Mouse (Mus musculus): ENCODE measurements at regions not wholly inside any gene's neighbourhood (a gene's known extent, or its start where the extent isn't known, plus 50 kb on each side); places are given as distances from the start of the nearest gene placed in this dataset.

DNA sequence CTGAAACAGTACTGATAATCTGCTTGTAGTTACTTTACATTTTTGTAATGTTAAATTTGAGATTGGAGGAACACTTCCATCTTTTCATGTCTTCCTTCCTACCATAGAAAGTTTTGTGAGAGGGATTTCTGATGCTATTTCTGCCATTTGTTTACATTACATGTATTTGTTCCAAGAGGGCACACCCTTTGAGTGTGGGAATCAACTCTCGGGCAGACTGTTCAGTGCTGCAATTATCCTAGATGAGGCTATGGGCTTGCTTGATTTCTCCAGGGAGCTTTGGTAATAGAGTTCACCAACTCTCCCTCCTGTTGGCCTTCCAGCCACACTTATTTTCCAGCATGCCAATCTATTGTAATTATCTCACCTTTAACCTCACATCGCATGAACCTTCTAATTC is 52.4 kb downstream of the Gm13691 start:
- Histone ChIP-seq H3K4me3 (ENCODE audit: control insufficient read depth in 1 of 2, insufficient read depth in 1 of 2, low read depth in 2 of 2, low read length in 2 of 2) (no peak overlapping the region), H3K9me3 (replicated peaks; ENCODE audit: insufficient read depth, low read length) (no peaks in the 10 kb centered on the region), H3K79me2 (ENCODE audit: control insufficient read depth, insufficient read depth, low read length, poor library complexity) (no peaks in the 10 kb centered on the region), H3K27me3 (ENCODE audit: control insufficient read depth in 1 of 2, insufficient read depth in 2 of 2, low read length in 2 of 2) (no peaks in the 10 kb centered on the region), H3K9ac (ENCODE audit: control insufficient read depth, low read depth, low read length, poor library complexity, severe bottlenecking) (no peak overlapping the region), H3K27ac (ENCODE audit: control insufficient read depth, low read depth, low read length) (no peak overlapping the region), H3K4me1 (ENCODE audit: control insufficient read depth in 1 of 2, insufficient read depth in 2 of 2, low read length in 2 of 2) (no peaks in the 10 kb centered on the region), H3K36me3 (ENCODE audit: control insufficient read depth in 1 of 2, insufficient read depth in 2 of 2, low read length in 2 of 2) (no peaks in the 10 kb centered on the region)
- DNase-seq (ENCODE audit: low read depth, low spot score): no peak
- no peak for TF ChIP-seq TBP (IDR thresholded peaks at IDR 0.05; ENCODE audit: low read depth, low read length)
- no peak for TF ChIP-seq CHD1 (IDR thresholded peaks at IDR 0.05; ENCODE audit: low read depth, low read length)
- TF ChIP-seq CHD2 (IDR thresholded peaks at IDR 0.05; ENCODE audit: low read length): no peak
- TF ChIP-seq RAD21 (IDR thresholded peaks at IDR 0.05; ENCODE audit: low read depth, low read length): no peak

GRCm38 (mm10) chr2:84048398-84049140 is 58.2 kb downstream of the Gm13691 start:
- Histone ChIP-seq H3K79me2 (ENCODE audit: control insufficient read depth, insufficient read depth, low read length, poor library complexity) (no peaks in the 10 kb centered on the region), H3K27me3 (ENCODE audit: control insufficient read depth in 1 of 2, insufficient read depth in 2 of 2, low read length in 2 of 2) (no peaks in the 10 kb centered on the region), H3K9ac (ENCODE audit: control insufficient read depth, low read depth, low read length, poor library complexity, severe bottlenecking) (no peak overlapping the region), H3K27ac (ENCODE audit: control insufficient read depth, low read depth, low read length) (no peak overlapping the region), H3K9me3 (replicated peaks; ENCODE audit: insufficient read depth, low read length) (no peaks in the 10 kb centered on the region), H3K4me1 (ENCODE audit: control insufficient read depth in 1 of 2, insufficient read depth in 2 of 2, low read length in 2 of 2) (no peaks in the 10 kb centered on the region; a peak in 1 of 4 replicates), H3K4me3 (ENCODE audit: control insufficient read depth in 1 of 2, insufficient read depth in 1 of 2, low read depth in 2 of 2, low read length in 2 of 2) (no peak overlapping the region), H3K36me3 (ENCODE audit: control insufficient read depth in 1 of 2, insufficient read depth in 2 of 2, low read length in 2 of 2) (peaks cover 0 to 2% of the 10 kb centered on the region in 2 experiments; a peak in 1 of 4 replicates)
- TF ChIP-seq NELFE (IDR thresholded peaks at IDR 0.05; ENCODE audit: low read depth, low read length) (no peak), E2F4 (IDR thresholded peaks at IDR 0.05; ENCODE audit: borderline replicate concordance, low read depth, low read length) (no peak), POLR2AphosphoS5 (IDR thresholded peaks at IDR 0.05; ENCODE audit: borderline replicate concordance, low read depth, low read length) (no peak), MAFK (IDR thresholded peaks at IDR 0.05; ENCODE audit: borderline replicate concordance, low read depth, low read length) (no peak), BHLHE40 (IDR thresholded peaks at IDR 0.05; ENCODE audit: borderline replicate concordance, low read depth, low read length) (no peak), RCOR1 (IDR thresholded peaks at IDR 0.05; ENCODE audit: low read depth, low read length) (no peak), SIN3A (IDR thresholded peaks at IDR 0.05; ENCODE audit: low read length) (no peak), MXI1 (IDR thresholded peaks at IDR 0.05; ENCODE audit: low read depth, low read length) (no peak), MEF2A (IDR thresholded peaks at IDR 0.05; ENCODE audit: extremely low read depth, insufficient replicate concordance, low read depth, low read length, poor library complexity, severe bottlenecking) (no peak), HCFC1 (IDR thresholded peaks at IDR 0.05; ENCODE audit: low read depth, low read length) (no peak), KAT2A (conservative IDR thresholded peaks at IDR 0.05; ENCODE audit: low read depth, low read length) (no peak), MAX (IDR thresholded peaks at IDR 0.05; ENCODE audit: low read length) (no peak), MAZ (IDR thresholded peaks at IDR 0.05; ENCODE audit: low read depth, low read length) (no peak), ETS1 (IDR thresholded peaks at IDR 0.05; ENCODE audit: low read depth, low read length) (no peak)
- no peak for DNase-seq (ENCODE audit: low read depth, low spot score)

Measured in MEL (cell line).